Mouse (Mus musculus) layer of hippocampus, adult 8-10 months (tissue): ENCODE data around the gene Tescl. TPM values are rescaled to one million over a fixed set of nuclear protein-coding genes. Genes with fewer than 3 reads are reported as not detected.
A peak's percentile ranks its signal among the peaks of the same experiment; 100 is the strongest.

Source experiments
- DNase-seq, 2 experiments: peaks; one replicate each; pipeline ENCODE4 v3.0.0; 2022; ENCODE audit warnings: low spot score in 2 of 2
- total RNA-seq, 4 experiments: library from RNA; stranded (reverse); gene quantifications; 2 replicates each; pipeline ENCODE4 v1.2.4; 2022

Gene Tescl
- total RNA-seq, 4 experiments from 2014 or later, result not detected

GRCm38 (mm10) chr7:24364827-24365226 is 31.1 kb upstream of the Tescl start:
- DNase-seq, result peak; percentile 66 to 89

- DNase-seq, result no peak
Measured at GRCm38 (mm10) chr7:24363228-24363627, 29.5 kb upstream of the Tescl start.

- DNase-seq, result no peak
Measured at GRCm38 (mm10) chr7:24361001-24361400, 27.3 kb upstream of the Tescl start.

GRCm38 (mm10) chr7:24359269-24359668 is 25.5 kb upstream of the Tescl start:
- DNase-seq, result no peak

- no peak for DNase-seq
Measured at GRCm38 (mm10) chr7:24357899-24358298, 24.2 kb upstream of the Tescl start.

- no peak for DNase-seq
Measured at GRCm38 (mm10) chr7:24356081-24356480, 22.3 kb upstream of the Tescl start.

GRCm38 (mm10) chr7:24355646-24356045 is 21.9 kb upstream of the Tescl start:
- DNase-seq, result no peak

- DNase-seq, result no peak
Measured at GRCm38 (mm10) chr7:24348896-24349295, 15.2 kb upstream of the Tescl start, which contains the start of gene Lypd5. Gene Lypd5 (plus strand): TSS chr7:24349196.

- DNase-seq, result no peak
Measured at GRCm38 (mm10) chr7:24346444-24346843, 12.7 kb upstream of the Tescl start.

- peak in 1 of 2 experiments; percentile 13 for DNase-seq
Measured at GRCm38 (mm10) chr7:24343701-24344272, 10.1 kb upstream of the Tescl start.

- DNase-seq, result no peak
Measured at GRCm38 (mm10) chr7:24338241-24338640, 4.5 kb upstream of the Tescl start.

- peak; percentile 49 to 84 for DNase-seq
Measured at GRCm38 (mm10) chr7:24335699-24336309, 2.1 kb upstream of the Tescl start.

- DNase-seq, result no peak
Measured at GRCm38 (mm10) chr7:24327281-24327975, 6.3 kb downstream of the Tescl start.

GRCm38 (mm10) chr7:24326273-24327135 is 7.2 kb downstream of the Tescl start:
- DNase-seq, result no peak

GRCm38 (mm10) chr7:24325675-24326128 is 8.0 kb downstream of the Tescl start:
- peak in 1 of 2 experiments; percentile 44 for DNase-seq

GRCm38 (mm10) chr7:24325197-24325596 is 8.5 kb downstream of the Tescl start:
- DNase-seq, result no peak

GRCm38 (mm10) chr7:24322593-24322992 is 11.1 kb downstream of the Tescl start:
- DNase-seq, result no peak

- DNase-seq, result no peak
Measured at GRCm38 (mm10) chr7:24318942-24319341, 14.8 kb downstream of the Tescl start.

GRCm38 (mm10) chr7:24316567-24317092 is 17.1 kb downstream of the Tescl start, which contains the start of gene Zfp94:
Gene Zfp94 (minus strand): TSS chr7:24316666.
- peak; percentile 96 to 97 for DNase-seq

- no peak for DNase-seq
Measured at GRCm38 (mm10) chr7:24315726-24316566, 17.8 kb downstream of the Tescl start.
